Mouse (Mus musculus) embryonic facial prominence, embryonic 10.5 days (tissue): ENCODE data around the gene Txndc15. TPM values are rescaled to one million over a fixed set of nuclear protein-coding genes. Genes with fewer than 3 reads are reported as not detected.

Experiments used
- DNase-seq: peaks from one replicate; pipeline ENCODE4 v3.0.0-alpha.2; 2017; ENCODE audit warnings: low spot score
- H3K27ac ChIP-seq: fragments of 300-500 bp; sonication (generic); replicated peaks from 2 replicates; pipeline ENCODE4 v1.5.1; 2016; ENCODE audit warnings: mild to moderate bottlenecking
- H3K27me3 ChIP-seq: fragments of 300-500 bp; sonication (generic); replicated peaks from 2 replicates; pipeline ENCODE4 v1.6.1; 2016; ENCODE audit warnings: low read depth, mild to moderate bottlenecking; ENCODE audit not compliant: poor library complexity, severe bottlenecking
- H3K36me3 ChIP-seq: fragments of 300-500 bp; sonication (generic); replicated peaks from 2 replicates; pipeline ENCODE4 v1.6.1; 2016; ENCODE audit warnings: mild to moderate bottlenecking, moderate library complexity
- H3K4me1 ChIP-seq: fragments of 300-500 bp; sonication (generic); 2 replicates; pipeline ENCODE4 v1.6.1; 2016
- H3K4me3 ChIP-seq: fragments of 300-500 bp; sonication (generic); 2 replicates; pipeline ENCODE4 v1.5.1; 2016; ENCODE audit warnings: mild to moderate bottlenecking, moderate library complexity
- H3K9me3 ChIP-seq: fragments of 300-500 bp; sonication (generic); 2 replicates; pipeline ENCODE4 v1.6.1; 2016; ENCODE audit warnings: mild to moderate bottlenecking
- WGBS: fragments of 180-500 bp; shearing (Covaris S2); methylation state at CpG from one replicate; pipeline ENCODE4 v1.1.7; 2016; 5-methylcytosine and 5-hydroxymethylcytosine counted together
- polyA plus RNA-seq: library from polyadenylated mRNA; unstranded; fragments of >200 nt; fragmentation: Nextera tagmentation; extraction: Ambion mirVana; gene quantifications from 2 replicates; pipeline ENCODE4 v1.2.1, GENCODE M21; 2016

Gene Txndc15
- polyA plus RNA-seq, 1 experiment from 2014 or later, result 65.1 TPM

GRCm38 (mm10) chr13:55737885-55738284 lies 23.4 kb downstream of the Txndc15 start:
- H3K4me3 ChIP-seq, result no peak overlapping the region
- H3K9me3 ChIP-seq, result no peaks in the 10 kb centered on the region
- DNase-seq, result no peak
- no peak overlapping the region for H3K27ac ChIP-seq
- peaks cover 3% of the 10 kb centered on the region; the same call in 1 of the 2 replicates for H3K36me3 ChIP-seq
- 88% methylated on average over 8 of the region's 8 CpGs for WGBS
- peaks cover 23% of the 10 kb centered on the region for H3K4me1 ChIP-seq
- H3K27me3 ChIP-seq, result no peaks in the 10 kb centered on the region

DNA sequence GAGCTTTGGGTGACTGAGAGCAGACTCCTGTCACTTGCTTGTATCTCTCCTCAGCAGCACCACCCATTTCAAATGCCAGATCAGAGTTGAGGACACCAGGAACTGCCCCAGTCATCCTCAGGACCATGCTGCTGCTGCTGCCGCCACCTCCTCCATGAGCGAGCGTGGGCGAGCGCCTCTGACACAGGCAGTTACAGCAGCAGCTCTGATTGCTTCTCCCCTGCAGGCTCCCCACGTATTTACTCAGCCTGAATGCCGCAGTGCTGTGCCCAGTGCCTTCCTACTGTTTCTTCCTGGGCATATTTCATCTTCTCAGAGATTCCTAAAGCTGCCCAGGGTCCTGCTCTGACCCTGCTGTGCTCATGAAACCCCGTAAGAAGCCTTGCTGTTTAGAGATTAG lies 27.9 kb downstream of the Txndc15 start:
- H3K4me3 ChIP-seq, result no peak overlapping the region
- H3K4me1 ChIP-seq, result peaks cover 40% of the 10 kb centered on the region
- 0 out of 2 replicates have a peak, but pooled peaks cover 5% of the 10 kb centered on the region for H3K9me3 ChIP-seq
- 73% methylated on average over 8 of the region's 8 CpGs for WGBS
- 0 out of 2 replicates have a peak overlapping the region, but pooled peaks have one; percentile 22 for H3K27ac ChIP-seq
- no peaks in the 10 kb centered on the region for H3K27me3 ChIP-seq
- peaks cover 9% of the 10 kb centered on the region for H3K36me3 ChIP-seq
- no peak for DNase-seq

DNA sequence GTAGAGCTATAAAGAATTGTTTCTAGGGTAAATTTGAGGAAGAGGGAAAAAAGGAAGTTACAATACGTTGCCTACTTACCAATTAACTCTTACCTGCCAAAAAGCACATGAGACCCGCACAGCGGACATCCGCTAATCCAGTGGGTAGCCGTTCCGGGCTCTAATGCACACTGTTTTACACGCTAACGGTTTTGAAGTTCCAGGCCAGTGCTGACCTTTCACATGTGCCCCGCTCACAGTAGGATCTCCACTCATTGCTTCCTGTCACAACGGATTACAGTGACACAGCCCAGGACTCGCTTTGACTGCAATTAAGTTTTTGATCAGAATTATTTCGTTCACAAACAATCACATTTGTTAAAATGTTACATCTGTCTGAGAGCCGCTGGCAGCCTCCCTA lies 39.9 kb downstream of the Txndc15 start:
- H3K4me1 ChIP-seq, result peaks cover 51% of the 10 kb centered on the region
- 61% methylated on average over 13 of the region's 13 CpGs for WGBS
- peak; percentile 75 for DNase-seq

DNA sequence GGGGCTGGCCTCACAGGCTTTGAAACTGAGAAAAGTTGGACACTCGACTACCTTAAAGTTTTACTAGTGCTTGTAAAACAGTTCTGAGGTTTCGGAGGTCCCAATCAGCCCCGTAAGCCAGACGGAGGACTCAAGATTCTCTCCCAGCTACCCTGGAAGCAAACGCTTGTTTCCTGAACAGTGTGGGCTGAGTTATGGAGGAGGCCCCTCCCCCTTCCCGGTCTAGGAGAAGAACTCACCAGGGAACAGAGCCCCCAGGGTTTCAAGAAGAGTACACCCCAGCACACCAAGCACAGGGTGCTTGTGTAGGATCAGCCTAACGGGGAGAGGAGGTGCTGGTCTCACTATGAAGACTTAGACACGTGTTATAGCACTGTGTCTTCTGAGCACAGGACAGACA lies 42.3 kb downstream of the Txndc15 start:
- H3K4me1 ChIP-seq, result peaks cover 47% of the 10 kb centered on the region
- H3K4me3 ChIP-seq, result peak overlapping the region; percentile 20; the same call in 1 of the 2 replicates
- DNase-seq, result peak; percentile 45
- WGBS, result 37% methylated on average over 8 of the region's 8 CpGs
- no peaks in the 10 kb centered on the region for H3K9me3 ChIP-seq
- no peaks in the 10 kb centered on the region for H3K36me3 ChIP-seq
- peak overlapping the region; percentile 63 for H3K27ac ChIP-seq
- H3K27me3 ChIP-seq, result no peaks in the 10 kb centered on the region

More for the DNA sequence above, 39.9 kb downstream of the Txndc15 start:
- no peaks in the 10 kb centered on the region for H3K36me3 ChIP-seq
- no peaks in the 10 kb centered on the region for H3K9me3 ChIP-seq
- no peak overlapping the region for H3K4me3 ChIP-seq
- H3K27ac ChIP-seq, result no peak overlapping the region
- no peaks in the 10 kb centered on the region for H3K27me3 ChIP-seq

DNA sequence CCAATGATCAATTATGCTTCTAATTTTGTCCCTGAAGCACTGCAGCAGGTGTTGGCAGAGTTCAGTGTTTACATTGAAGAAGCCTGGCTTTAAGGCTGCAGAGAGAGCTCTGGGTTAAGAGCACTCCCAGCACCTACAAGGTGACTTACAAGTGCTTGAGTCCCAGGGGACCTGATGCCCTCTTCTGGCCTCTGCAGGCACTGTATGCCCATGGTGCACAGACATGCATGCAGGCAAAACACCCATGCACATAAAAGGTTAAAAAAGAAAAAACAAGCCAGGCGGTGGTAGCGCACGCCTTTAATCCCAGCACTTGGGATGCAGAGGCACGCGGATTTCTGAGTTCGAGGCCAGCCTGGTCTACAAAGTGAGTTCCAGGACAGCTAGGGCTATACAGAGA lies 43.2 kb downstream of the Txndc15 start:
- no peak overlapping the region for H3K4me3 ChIP-seq
- 80% methylated on average over 6 of the region's 6 CpGs for WGBS
- no peaks in the 10 kb centered on the region for H3K36me3 ChIP-seq
- H3K27ac ChIP-seq, result no peak overlapping the region
- peaks cover 52% of the 10 kb centered on the region for H3K4me1 ChIP-seq
- H3K9me3 ChIP-seq, result no peaks in the 10 kb centered on the region
- no peak for DNase-seq
- H3K27me3 ChIP-seq, result no peaks in the 10 kb centered on the region

DNA sequence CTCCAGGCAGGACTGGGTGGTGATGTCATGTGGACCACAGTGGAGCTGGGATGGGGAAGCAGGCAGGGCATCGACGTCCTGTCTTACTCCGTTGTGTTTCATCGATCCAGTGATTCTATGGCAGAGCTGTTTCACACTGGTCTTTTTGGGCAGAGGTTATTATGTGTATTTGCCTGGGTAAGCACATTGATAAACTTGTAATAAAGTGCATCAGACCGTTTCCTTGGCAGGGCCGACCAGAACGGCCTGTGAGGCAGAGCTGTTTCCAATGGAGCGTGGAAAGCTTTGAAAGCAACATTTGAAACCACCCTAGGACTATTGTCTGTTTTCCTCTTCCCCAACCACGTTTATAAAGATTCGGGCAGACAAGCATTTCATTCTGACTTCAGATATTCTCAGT lies 46.1 kb downstream of the Txndc15 start:
- Histone ChIP-seq H3K36me3 (no peaks in the 10 kb centered on the region), H3K4me3 (no peak overlapping the region), H3K27me3 (0 out of 2 replicates have a peak, but pooled peaks cover 4% of the 10 kb centered on the region), H3K9me3 (no peaks in the 10 kb centered on the region), H3K4me1 (peaks cover 54% of the 10 kb centered on the region), H3K27ac (peak overlapping the region; percentile 72)
- WGBS, result 67% methylated on average over 10 of the region's 10 CpGs
- no peak for DNase-seq

DNA sequence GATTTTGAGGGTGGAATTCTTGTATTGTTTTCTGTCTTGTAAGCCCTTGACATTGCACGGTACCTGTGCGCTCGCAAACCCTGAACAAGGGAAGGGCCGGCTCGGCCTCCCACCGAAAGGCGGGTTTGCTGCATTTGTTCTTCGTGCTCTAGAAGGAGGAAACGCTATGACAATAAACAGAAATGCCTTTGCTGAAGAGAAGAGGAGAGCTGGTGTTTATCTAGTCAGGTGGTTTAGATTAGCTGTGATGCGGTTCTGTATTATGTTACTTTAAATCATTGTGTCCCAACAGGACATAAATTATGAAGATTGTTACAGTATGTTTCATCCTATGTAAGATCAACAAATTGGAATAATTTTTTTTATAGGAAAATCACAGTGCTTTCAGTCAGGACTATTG lies 47.0 kb downstream of the Txndc15 start:
- 66% methylated on average over 10 of the region's 10 CpGs for WGBS
- peak; percentile 39 for DNase-seq
- no peaks in the 10 kb centered on the region for H3K36me3 ChIP-seq
- no peak overlapping the region for H3K4me3 ChIP-seq
- H3K9me3 ChIP-seq, result no peaks in the 10 kb centered on the region
- H3K4me1 ChIP-seq, result peaks cover 52% of the 10 kb centered on the region
- peak overlapping the region; percentile 65 for H3K27ac ChIP-seq
- H3K27me3 ChIP-seq, result 0 out of 2 replicates have a peak, but pooled peaks cover 4% of the 10 kb centered on the region

DNA sequence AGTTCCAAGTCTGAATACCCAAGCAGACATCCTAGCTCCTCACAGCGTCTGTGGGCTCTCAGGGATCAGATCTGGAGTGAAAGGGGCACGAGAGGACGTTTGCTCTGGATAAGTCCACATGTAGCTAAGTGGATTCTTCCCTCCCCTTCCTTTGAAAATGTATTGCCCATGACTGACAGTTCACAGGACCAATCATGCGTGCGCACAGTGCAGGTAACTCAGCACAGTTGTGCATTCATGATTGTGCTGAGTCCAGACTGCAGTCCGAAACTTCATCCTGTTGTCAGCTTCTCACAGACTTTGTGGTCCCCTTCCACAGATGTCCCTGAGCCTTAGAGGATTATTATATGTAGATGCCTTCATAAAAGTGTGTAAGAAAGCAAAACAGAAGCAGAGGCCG lies 59.9 kb downstream of the Txndc15 start:
- Histone ChIP-seq H3K36me3 (peaks cover 5% of the 10 kb centered on the region; the same call in 1 of the 2 replicates), H3K27ac (peak overlapping the region; percentile 57; the same call in 1 of the 2 replicates), H3K27me3 (0 out of 2 replicates have a peak, but pooled peaks cover 8% of the 10 kb centered on the region), H3K4me3 (no peak overlapping the region), H3K4me1 (peaks cover 15% of the 10 kb centered on the region), H3K9me3 (no peaks in the 10 kb centered on the region)
- 80% methylated on average over 7 of the region's 7 CpGs for WGBS
- peak; percentile 37 for DNase-seq

GRCm38 (mm10) chr13:55775056-55775455 lies 60.6 kb downstream of the Txndc15 start:
- Histone ChIP-seq H3K36me3 (peaks cover 5% of the 10 kb centered on the region; the same call in 1 of the 2 replicates), H3K27ac (0 out of 2 replicates have a peak overlapping the region, but pooled peaks have one; percentile 57), H3K4me3 (no peak overlapping the region), H3K4me1 (peaks cover 15% of the 10 kb centered on the region), H3K9me3 (no peaks in the 10 kb centered on the region), H3K27me3 (0 out of 2 replicates have a peak, but pooled peaks cover 8% of the 10 kb centered on the region)
- 48% methylated on average over 11 of the region's 11 CpGs for WGBS
- peak; percentile 65 for DNase-seq

Other genes starting within 250 kb of the Txndc15 start
- gene Dbn1, start 226.5 kb upstream of the Txndc15 start, polyA plus RNA-seq, result 412 and 419 TPM in 2 replicates
- gene Pdlim7, start 201.0 kb upstream of the Txndc15 start, polyA plus RNA-seq, result 209 and 215 TPM in 2 replicates
- gene Dok3, start 185.4 kb upstream of the Txndc15 start, polyA plus RNA-seq, result 3.6 and 4.2 TPM in 2 replicates
- 90.0 and 93.5 TPM in 2 replicates for gene Ddx41, start 178.0 kb upstream of the Txndc15 start, polyA plus RNA-seq
- 62.7 and 67.3 TPM in 2 replicates for gene Fam193b, start 143.5 kb upstream of the Txndc15 start, polyA plus RNA-seq
- gene Tmed9, start 140.9 kb upstream of the Txndc15 start, polyA plus RNA-seq, result 120 and 121 TPM in 2 replicates
- 30.1 and 32.0 TPM in 2 replicates for gene B4galt7, start 114.8 kb upstream of the Txndc15 start, polyA plus RNA-seq
- gene Caml, start 91.6 kb upstream of the Txndc15 start, polyA plus RNA-seq, result 52.6 and 53.6 TPM in 2 replicates
- gene Ddx46, start 79.6 kb upstream of the Txndc15 start, polyA plus RNA-seq, result 44.7 and 47.4 TPM in 2 replicates
- gene B230219D22Rik, start 21.5 kb upstream of the Txndc15 start, polyA plus RNA-seq, result 55.5 and 60.7 TPM in 2 replicates
- gene Pcbd2, start 12.7 kb downstream of the Txndc15 start, polyA plus RNA-seq, result 36.3 and 43.7 TPM in 2 replicates
- not detected in 2 replicates for gene Catsper3, start 69.9 kb downstream of the Txndc15 start, polyA plus RNA-seq
- 44.2 and 52.9 TPM in 2 replicates for gene Pitx1, start 121.5 kb downstream of the Txndc15 start, polyA plus RNA-seq